Mouse (Mus musculus) bone marrow, adult 2 months (tissue): ENCODE results near the gene Aif1.
A peak's percentile ranks its signal among the peaks of the same experiment; 100 is the strongest.

Experiments
- CTCF ChIP-seq: fragments of 200-500 bp; IDR thresholded peaks from 2 replicates; pipeline ENCODE4 v1.5.1; 2011; ENCODE audit warnings: low read length, control low read depth; ENCODE audit not compliant: control insufficient read depth, insufficient read depth
- POLR2A ChIP-seq: fragments of 200-500 bp; IDR thresholded peaks from 2 replicates; pipeline ENCODE4 v1.6.1; 2011; ENCODE audit warnings: low read depth, mild to moderate bottlenecking, control low read depth, low read length, borderline replicate concordance; ENCODE audit not compliant: control insufficient read depth

DNA sequence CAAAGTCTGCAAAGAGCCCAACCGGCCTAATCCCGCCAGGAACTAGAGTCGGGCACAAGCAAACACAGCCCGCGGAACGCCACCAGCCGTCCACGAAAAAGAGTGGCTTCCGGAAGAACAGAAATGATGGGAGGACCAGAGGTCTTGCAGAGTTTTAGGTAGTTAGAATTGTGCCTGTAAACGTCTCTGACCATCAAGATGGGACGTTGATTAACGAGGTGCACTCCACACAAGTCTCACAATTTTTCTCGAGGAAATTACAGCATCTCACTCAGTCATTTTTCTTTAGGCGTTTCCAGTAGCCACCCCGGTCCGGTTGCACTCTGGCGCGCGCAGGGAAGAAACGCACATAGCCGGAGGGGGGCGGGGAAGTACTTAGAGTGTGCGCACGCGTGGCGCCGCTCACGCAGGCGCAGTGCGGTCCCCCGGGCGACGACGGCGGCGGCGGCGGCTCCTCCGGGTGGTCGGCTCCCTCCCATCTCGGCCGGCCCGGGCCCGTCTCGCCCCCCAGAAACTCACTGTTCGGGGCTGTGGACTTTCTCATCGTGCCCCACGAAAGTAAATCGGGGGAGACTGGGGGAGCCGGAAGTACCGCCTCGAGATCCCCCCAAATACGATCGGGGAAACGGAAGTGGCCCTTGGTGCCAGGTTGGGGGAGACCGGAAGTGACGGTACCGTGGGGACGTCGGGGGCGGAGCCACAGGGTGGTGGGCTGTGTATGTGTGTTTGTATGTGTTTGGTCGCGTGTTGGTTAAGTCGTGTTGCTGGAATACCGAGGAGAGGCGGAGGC is 40.9 kb downstream of the Aif1 start, which contains the start of gene Bag6:
- TF ChIP-seq CTCF (no peak), POLR2A (peak; percentile 21; the same call in 1 of the 2 replicates)
